Mouse (Mus musculus) forebrain, embryonic 15.5 days (tissue): ENCODE results near the gene Guca2b. TPM values are rescaled to one million over a fixed set of nuclear protein-coding genes. Genes with fewer than 3 reads are reported as not detected.

Experiments used
- ATAC-seq: fragments of 200-750 bp; cut with Nextera tagmentation; replicated peaks from 2 replicates; pipeline ENCODE4 v1.8.0; 2017; ENCODE audit warnings: mild to moderate bottlenecking, moderate TSS enrichment, moderate library complexity
- H3K27ac ChIP-seq: fragments of 300-500 bp; sonication (generic); replicated peaks from 2 replicates; pipeline ENCODE4 v1.5.1; 2015; ENCODE audit warnings: mild to moderate bottlenecking, inconsistent platforms
- H3K27me3 ChIP-seq: fragments of 300-500 bp; sonication (generic); 2 replicates; pipeline ENCODE4 v1.6.1; 2015; ENCODE audit warnings: inconsistent platforms
- H3K36me3 ChIP-seq: fragments of 300-500 bp; sonication (generic); 2 replicates; pipeline ENCODE4 v1.6.1; 2015; ENCODE audit warnings: mild to moderate bottlenecking, inconsistent platforms
- H3K4me1 ChIP-seq: fragments of 300-500 bp; sonication (generic); 2 replicates; pipeline ENCODE4 v1.6.1; 2015; ENCODE audit warnings: inconsistent platforms
- H3K4me2 ChIP-seq: fragments of 300-500 bp; sonication (generic); replicated peaks from 2 replicates; pipeline ENCODE4 v1.6.1; 2015; ENCODE audit warnings: mild to moderate bottlenecking, inconsistent platforms
- H3K4me3 ChIP-seq: fragments of 300-500 bp; sonication (generic); 2 replicates; pipeline ENCODE4 v1.5.1; 2015; ENCODE audit warnings: mild to moderate bottlenecking, inconsistent platforms
- H3K9ac ChIP-seq: fragments of 300-500 bp; sonication (generic); replicated peaks from 2 replicates; pipeline ENCODE4 v1.6.1; 2015; ENCODE audit warnings: mild to moderate bottlenecking, inconsistent platforms
- H3K9me3 ChIP-seq: fragments of 300-500 bp; sonication (generic); 2 replicates; pipeline ENCODE4 v1.6.1; 2016; ENCODE audit warnings: inconsistent platforms
- WGBS: fragments of 180-500 bp; shearing (Covaris S2); methylation state at CpG from one replicate; pipeline ENCODE4 v1.1.7; 2015; ENCODE audit warnings: mixed read lengths; 5-methylcytosine and 5-hydroxymethylcytosine counted together
- polyA plus RNA-seq: library from polyadenylated mRNA; unstranded; fragments of >200 nt; fragmentation: Nextera tagmentation; extraction: Ambion mirVana; gene quantifications from 2 replicates; pipeline ENCODE4 v1.2.1, GENCODE M21; 2015

Guca2b gene
- polyA plus RNA-seq, 1 experiment from 2014 or later = not detected

DNA sequence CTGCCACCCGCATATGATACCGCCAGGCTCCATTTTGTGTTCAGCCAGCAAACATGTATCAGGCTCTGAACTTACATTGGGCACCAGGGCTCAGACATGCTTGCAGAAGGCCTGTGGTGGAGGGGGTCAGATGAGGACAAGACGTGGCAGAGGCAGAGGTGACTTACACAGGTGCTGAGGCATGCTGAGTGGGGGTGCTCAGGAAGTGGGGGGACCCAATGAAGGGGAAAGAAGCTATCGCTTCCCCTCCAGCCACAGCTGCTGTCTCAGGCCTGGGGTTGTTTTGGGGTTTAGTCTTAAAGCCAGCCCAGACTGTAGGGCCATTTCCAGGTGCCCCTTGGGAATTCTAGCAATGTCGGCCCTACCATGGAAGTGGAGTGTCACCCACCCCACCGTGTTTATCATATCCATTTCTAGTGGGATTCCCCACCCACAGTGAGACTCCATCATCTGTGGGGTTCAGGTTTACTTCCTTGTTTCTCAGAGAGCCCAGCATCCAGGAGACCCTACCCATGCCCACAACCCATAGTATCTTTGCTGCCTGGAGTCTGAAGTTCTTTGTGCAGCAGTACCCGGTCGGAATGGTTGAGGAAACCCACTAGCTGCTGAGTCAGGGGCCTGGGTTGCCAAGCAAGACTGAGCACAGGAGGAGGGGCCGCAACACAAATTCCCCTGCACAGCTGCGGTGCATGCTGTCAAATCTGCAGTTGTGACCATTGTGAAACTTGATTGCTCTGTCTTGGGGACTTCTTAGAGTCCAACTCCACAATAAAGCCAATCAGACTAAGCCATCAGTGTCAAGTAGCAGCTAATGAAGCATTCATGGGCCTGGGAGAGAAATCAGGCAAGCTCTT, 10.8 kb upstream of the Guca2b start:
- no peaks in the 10 kb centered on the region for H3K9me3 ChIP-seq
- peak overlapping the region; percentile 85 for H3K27ac ChIP-seq
- no peak overlapping the region for H3K4me2 ChIP-seq
- H3K9ac ChIP-seq = no peak overlapping the region; the same call in 1 of the 2 replicates
- peak; percentile 72 for ATAC-seq
- no peaks in the 10 kb centered on the region for H3K27me3 ChIP-seq
- no peaks in the 10 kb centered on the region for H3K36me3 ChIP-seq
- WGBS = 52% methylated on average over 10 of the region's 10 CpGs
- peaks cover 30% of the 10 kb centered on the region for H3K4me1 ChIP-seq
- no peak overlapping the region for H3K4me3 ChIP-seq

DNA sequence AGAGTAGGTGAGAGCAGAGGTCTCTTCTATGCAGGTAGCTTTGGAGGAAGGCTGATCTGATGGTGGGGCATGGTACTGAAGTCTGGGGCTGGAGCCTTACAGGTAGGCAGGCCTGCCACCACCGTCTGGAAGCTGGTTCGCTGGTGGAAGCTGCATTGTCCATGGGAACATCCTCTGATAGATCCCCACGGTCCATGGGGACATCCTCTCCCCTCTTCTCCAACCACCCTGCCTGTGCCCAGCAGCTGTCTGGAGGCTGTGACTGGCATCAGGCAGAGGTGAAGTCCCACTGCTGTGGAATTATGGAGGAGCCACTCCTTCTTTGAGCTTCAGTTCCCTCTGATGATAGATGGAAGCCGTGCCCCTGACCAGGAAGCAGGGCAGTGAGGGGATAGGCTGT, 9.8 kb upstream of the Guca2b start:
- peaks cover 30% of the 10 kb centered on the region for H3K4me1 ChIP-seq
- H3K27ac ChIP-seq = peak overlapping the region; percentile 85
- ATAC-seq = no peak
- no peaks in the 10 kb centered on the region for H3K9me3 ChIP-seq
- H3K9ac ChIP-seq = no peak overlapping the region
- H3K27me3 ChIP-seq = no peaks in the 10 kb centered on the region
- no peak overlapping the region for H3K4me2 ChIP-seq
- no peaks in the 10 kb centered on the region for H3K36me3 ChIP-seq
- 81% methylated on average over 4 of the region's 4 CpGs for whole genome bisulfite sequencing
- H3K4me3 ChIP-seq = no peak overlapping the region

DNA sequence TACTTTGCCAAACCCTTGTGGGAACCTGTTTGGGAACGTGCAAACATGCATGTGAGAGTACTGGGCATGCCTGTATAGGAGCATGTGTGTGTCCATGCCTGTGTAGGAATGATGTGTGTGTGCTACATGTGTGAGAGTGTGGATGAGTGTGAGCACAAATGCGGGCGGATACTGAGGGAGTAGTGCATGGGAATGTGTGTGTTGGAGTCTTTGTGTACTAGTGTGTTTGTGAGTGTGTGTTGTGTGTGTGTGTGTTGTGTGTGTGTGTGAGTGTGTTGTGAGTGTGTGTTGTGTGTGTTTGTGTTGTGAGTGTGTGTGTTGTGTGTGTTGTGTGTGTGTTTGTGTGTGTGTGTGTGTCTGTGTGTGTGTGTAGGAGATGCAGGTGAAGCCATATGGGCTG, 9.4 kb upstream of the Guca2b start:
- no peak overlapping the region for H3K4me3 ChIP-seq
- no peak overlapping the region for H3K27ac ChIP-seq
- H3K9me3 ChIP-seq = no peaks in the 10 kb centered on the region
- H3K4me1 ChIP-seq = peaks cover 30% of the 10 kb centered on the region
- no peaks in the 10 kb centered on the region for H3K27me3 ChIP-seq
- 95% methylated on average over 3 of the region's 3 CpGs for WGBS
- no peak for ATAC-seq
- no peaks in the 10 kb centered on the region for H3K36me3 ChIP-seq
- H3K9ac ChIP-seq = no peak overlapping the region
- H3K4me2 ChIP-seq = no peak overlapping the region

DNA sequence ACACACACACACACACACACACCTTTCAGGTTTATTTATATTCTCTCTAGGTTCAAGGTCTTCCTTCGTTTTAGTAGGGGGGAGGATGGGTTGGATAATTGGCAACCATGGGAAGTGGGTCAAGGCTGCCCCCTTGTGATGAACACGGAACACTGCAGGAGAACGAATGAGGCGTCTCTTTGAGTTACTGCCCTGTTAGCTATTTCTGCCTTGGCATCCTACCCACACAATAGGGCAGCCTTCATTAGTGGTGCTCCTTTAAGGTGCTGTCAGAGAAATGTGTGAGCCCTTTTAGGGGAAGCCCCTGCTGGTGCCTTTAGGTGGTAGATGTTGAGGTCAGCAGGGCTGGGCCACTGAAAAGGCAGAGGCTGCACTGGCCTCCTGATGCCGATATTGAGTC, 8.7 kb upstream of the Guca2b start:
- Histone ChIP-seq H3K27me3 (no peaks in the 10 kb centered on the region), H3K9me3 (no peaks in the 10 kb centered on the region), H3K27ac (no peak overlapping the region), H3K4me1 (peaks cover 30% of the 10 kb centered on the region), H3K36me3 (no peaks in the 10 kb centered on the region), H3K4me2 (no peak overlapping the region), H3K9ac (no peak overlapping the region), H3K4me3 (no peak overlapping the region)
- peak; percentile 29; the same call in 1 of the 2 replicates for ATAC-seq
- 16% methylated on average over 5 of the region's 5 CpGs for WGBS

DNA sequence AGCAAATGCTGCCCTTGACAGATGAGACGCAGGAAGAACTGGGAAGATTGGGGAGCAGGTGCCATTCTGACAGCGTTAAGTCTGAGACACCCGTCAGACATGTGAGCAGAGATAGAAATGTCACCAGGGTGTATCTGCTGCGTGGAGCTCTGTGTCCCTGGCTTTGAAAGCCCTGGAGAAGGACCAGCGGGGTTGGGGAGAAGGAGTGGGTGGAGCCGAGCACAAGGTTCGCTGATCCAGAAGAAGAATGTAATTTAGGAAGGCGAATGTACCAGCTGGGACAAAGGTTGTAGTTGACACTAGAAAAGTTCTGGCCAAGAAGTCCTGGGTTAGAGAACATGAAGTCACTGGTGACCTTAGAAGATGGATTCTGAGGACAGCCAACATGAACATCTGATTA, 7.4 kb upstream of the Guca2b start:
- H3K27me3 ChIP-seq = no peaks in the 10 kb centered on the region

DNA sequence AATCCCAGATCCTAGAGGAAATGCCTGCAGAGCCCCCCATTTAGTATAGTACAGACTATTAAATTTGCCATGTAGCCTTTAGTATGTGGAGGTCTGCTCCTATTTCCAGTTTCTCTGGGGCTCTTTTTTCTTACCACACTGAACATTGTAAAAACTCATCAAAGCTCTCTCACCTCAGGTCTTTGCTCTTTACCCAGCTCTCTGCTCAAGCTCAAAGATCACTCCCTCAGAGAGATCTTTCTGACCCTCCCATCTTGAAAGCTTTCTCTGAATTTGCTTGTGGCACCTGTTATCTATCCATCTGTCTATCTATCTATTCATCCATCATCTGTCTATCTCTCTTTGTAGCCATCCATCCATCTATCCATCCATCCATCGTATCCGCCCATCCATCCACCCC, 6.4 kb upstream of the Guca2b start:
- Histone ChIP-seq H3K36me3 (no peaks in the 10 kb centered on the region), H3K4me1 (peaks cover 18% of the 10 kb centered on the region), H3K4me2 (no peak overlapping the region), H3K27ac (no peak overlapping the region), H3K9me3 (no peaks in the 10 kb centered on the region), H3K9ac (no peak overlapping the region), H3K27me3 (no peaks in the 10 kb centered on the region), H3K4me3 (no peak overlapping the region)
- WGBS = 89% methylated on average over 2 of the region's 2 CpGs
- ATAC-seq = no peak

More for the DNA sequence above, 7.4 kb upstream of the Guca2b start:
- H3K4me1 ChIP-seq = peaks cover 28% of the 10 kb centered on the region
- H3K9ac ChIP-seq = no peak overlapping the region
- H3K9me3 ChIP-seq = no peaks in the 10 kb centered on the region
- no peaks in the 10 kb centered on the region for H3K36me3 ChIP-seq
- WGBS = 35% methylated on average over 8 of the region's 8 CpGs
- ATAC-seq = no peak
- H3K4me2 ChIP-seq = no peak overlapping the region
- H3K27ac ChIP-seq = no peak overlapping the region
- H3K4me3 ChIP-seq = no peak overlapping the region

DNA sequence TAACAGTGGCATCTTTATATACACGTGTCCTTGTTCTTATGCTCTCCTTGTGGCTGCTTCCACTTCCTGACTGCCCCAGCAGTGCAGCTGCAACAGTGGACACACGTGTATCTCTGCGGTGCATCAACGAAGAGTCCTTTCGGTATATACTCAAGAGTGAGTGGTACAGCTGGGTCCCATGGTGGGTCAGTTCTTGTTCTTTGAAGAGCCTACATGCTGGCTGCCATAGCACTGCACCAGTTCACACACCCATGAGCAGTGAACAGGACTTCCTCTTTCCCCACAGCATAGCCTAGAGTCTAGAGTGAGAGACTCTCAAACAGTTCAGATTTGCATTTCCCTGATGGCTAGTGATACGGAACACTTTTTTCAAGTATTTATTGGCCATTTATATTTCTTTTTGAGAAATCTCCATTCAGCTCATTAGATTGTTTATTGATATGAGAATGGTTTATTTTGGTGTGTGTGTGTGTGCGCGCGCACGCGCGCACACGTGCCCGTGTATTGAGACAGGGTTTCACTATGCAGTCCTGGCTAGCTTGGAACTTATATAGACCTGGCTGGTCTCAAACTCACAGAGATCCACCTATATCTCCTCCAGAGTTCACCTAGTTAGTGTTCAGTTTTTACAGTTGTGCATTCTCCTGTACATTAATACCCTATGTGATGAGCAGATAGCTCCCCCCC, 4.8 kb upstream of the Guca2b start:
- no peak overlapping the region for H3K27ac ChIP-seq
- ATAC-seq = no peak
- H3K4me1 ChIP-seq = 0 out of 2 replicates have a peak, but pooled peaks cover 12% of the 10 kb centered on the region
- WGBS = 93% methylated on average over 14 of the region's 14 CpGs
- no peaks in the 10 kb centered on the region for H3K9me3 ChIP-seq
- no peak overlapping the region for H3K9ac ChIP-seq
- no peak overlapping the region for H3K4me2 ChIP-seq
- H3K36me3 ChIP-seq = no peaks in the 10 kb centered on the region
- H3K27me3 ChIP-seq = no peaks in the 10 kb centered on the region
- no peak overlapping the region for H3K4me3 ChIP-seq

DNA sequence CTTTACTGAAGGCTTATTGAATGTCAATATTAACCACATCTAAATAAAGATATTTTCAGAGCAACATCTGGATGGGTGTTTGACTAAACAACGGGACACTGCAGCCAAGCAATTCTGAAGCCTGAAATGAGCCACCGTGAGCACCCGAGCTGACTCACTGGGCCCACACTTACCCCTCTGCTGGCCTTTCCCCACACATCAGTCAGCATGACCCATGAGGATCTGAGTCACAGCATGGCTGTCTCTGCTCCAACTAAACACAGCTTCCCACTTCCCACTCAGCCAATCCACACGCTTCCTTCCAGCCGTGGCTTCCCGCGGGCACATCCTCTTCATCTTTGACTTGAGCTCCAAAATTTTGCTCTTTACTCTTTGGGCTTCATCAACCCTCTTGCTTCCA, 4.2 kb upstream of the Guca2b start:
- no peak overlapping the region for H3K4me2 ChIP-seq

DNA sequence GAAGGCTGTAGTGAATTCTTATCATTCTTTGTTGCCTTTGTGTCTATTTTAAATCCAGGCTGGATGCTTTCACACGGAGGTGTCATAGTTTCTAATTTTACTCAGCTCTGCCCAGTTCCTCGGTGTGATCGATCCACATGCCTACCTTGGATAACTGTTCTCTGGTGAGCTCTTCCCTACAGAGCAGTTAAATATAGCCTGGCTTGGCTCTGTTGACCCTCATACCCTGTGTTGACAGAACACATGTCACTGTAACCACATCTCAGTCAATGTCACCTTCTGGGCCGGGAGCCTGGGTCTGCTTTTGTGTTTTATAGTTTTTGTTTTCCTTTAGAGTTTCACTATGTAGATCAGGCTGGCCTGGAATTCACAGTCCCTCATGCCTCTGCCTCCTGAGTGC, 3.4 kb upstream of the Guca2b start:
- WGBS = 71% methylated on average over 4 of the region's 4 CpGs
- Histone ChIP-seq H3K4me2 (no peak overlapping the region), H3K9me3 (no peaks in the 10 kb centered on the region), H3K36me3 (no peaks in the 10 kb centered on the region), H3K4me3 (no peak overlapping the region), H3K27me3 (no peaks in the 10 kb centered on the region), H3K4me1 (0 out of 2 replicates have a peak, but pooled peaks cover 5% of the 10 kb centered on the region), H3K27ac (no peak overlapping the region), H3K9ac (no peak overlapping the region)
- no peak for ATAC-seq

More for the DNA sequence above, 4.2 kb upstream of the Guca2b start:
- 90% methylated on average over 7 of the region's 7 CpGs for WGBS
- Histone ChIP-seq H3K4me1 (0 out of 2 replicates have a peak, but pooled peaks cover 12% of the 10 kb centered on the region), H3K9ac (no peak overlapping the region), H3K9me3 (no peaks in the 10 kb centered on the region), H3K36me3 (no peaks in the 10 kb centered on the region), H3K27me3 (no peaks in the 10 kb centered on the region), H3K4me3 (no peak overlapping the region), H3K27ac (no peak overlapping the region)
- ATAC-seq = no peak

DNA sequence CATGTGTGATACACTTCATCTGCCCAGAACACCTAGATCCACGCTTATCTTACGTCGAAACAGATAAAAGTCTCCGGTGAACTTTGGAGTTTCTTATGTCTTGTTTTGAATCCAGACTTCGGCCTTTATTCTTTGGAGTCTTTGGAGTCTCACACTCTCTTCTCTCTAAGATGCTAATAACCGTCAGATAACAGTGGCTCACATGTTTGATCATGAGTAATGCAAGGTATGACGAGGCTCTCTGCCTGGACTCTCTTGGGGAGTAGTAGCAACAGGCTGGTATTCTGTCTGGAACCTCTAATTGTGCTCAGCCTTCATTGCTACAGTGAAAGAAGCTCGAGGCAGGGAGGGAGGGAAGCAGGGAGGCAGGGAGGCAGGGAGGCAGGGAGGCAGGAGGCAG, 1.3 kb upstream of the Guca2b start:
- Histone ChIP-seq H3K4me1 (no peaks in the 10 kb centered on the region), H3K9me3 (no peaks in the 10 kb centered on the region), H3K4me2 (no peak overlapping the region), H3K36me3 (no peaks in the 10 kb centered on the region), H3K27ac (no peak overlapping the region), H3K27me3 (no peaks in the 10 kb centered on the region), H3K9ac (no peak overlapping the region), H3K4me3 (no peak overlapping the region)
- no peak for ATAC-seq
- 80% methylated on average over 8 of the region's 8 CpGs for WGBS

DNA sequence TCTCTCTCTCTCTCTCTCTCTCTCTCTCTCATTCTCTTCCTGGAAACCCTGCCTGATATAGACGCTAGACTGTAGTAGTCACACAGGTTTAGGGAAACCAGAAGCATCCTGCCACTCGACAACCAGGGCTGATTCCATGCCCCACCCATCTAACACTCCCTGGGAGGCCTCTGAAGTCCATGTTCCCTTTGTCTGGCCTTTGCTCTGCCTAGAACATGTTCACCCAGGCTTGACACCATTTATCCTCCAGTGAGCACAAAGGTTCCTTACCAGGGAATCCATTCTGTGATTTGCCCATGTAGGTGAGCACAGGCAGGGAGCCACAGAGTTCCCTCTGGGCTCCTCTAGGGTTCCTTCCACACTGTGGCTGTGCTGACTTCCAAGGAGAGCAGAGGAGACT, 508 bp downstream of the Guca2b start:
- no peaks in the 10 kb centered on the region for H3K27me3 ChIP-seq
- no peak overlapping the region for H3K27ac ChIP-seq
- H3K9me3 ChIP-seq = 0 out of 2 replicates have a peak, but pooled peaks cover 4% of the 10 kb centered on the region
- H3K4me3 ChIP-seq = no peak overlapping the region
- WGBS = 56% methylated on average over 2 of the region's 2 CpGs
- H3K9ac ChIP-seq = no peak overlapping the region
- H3K36me3 ChIP-seq = no peaks in the 10 kb centered on the region
- no peak overlapping the region for H3K4me2 ChIP-seq
- no peak for ATAC-seq
- no peaks in the 10 kb centered on the region for H3K4me1 ChIP-seq

DNA sequence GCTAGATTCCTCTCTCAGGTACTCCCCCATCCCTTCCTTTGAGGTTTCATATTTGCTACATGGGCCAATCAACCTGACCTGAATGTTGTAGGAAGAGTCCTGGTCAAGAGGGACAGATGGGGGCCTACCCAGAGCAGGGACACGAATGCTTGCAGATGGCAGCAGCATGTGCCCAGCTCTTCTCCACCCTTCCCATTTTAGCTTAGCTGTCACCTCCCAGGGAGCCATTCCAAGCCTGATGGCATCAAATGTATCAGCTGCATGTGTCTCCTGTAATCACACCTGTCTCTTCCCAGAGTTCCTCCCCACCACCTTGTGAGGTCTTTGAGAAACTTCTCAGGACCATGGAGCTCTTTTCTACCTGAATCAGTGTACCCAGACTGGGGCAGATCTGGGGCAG, 1.7 kb downstream of the Guca2b start:
- no peaks in the 10 kb centered on the region for H3K36me3 ChIP-seq
- peaks cover 9% of the 10 kb centered on the region; the same call in 1 of the 2 replicates for H3K9me3 ChIP-seq
- no peak overlapping the region for H3K9ac ChIP-seq
- WGBS = 95% methylated on average over 1 of the region's 1 CpGs
- H3K4me1 ChIP-seq = no peaks in the 10 kb centered on the region
- no peak for ATAC-seq
- H3K27ac ChIP-seq = no peak overlapping the region
- H3K27me3 ChIP-seq = no peaks in the 10 kb centered on the region
- H3K4me2 ChIP-seq = no peak overlapping the region
- no peak overlapping the region for H3K4me3 ChIP-seq
